ENCODE assay signal across 24 mouse cellular contexts in genomic region chr10:59410264-59410663, GRCm38 (mm10). TPM values are rescaled to one million over a fixed set of nuclear protein-coding genes. Genes with fewer than 3 reads are reported as not detected.
"Had no signal": no experiment of that assay in that cellular context is flagged by ENCODE, and none has a peak within 500 bp of the region (broad histone marks: within the 10 kb centered on the region; RNA-seq: fewer than 3 reads in every experiment).

No protein-coding gene starts in this region.

- H3K27me3 ChIP-seq: liver, embryonic 13.5 days; liver, embryonic 15.5 days; lung, embryonic 15.5 days; midbrain, embryonic 12.5 days; neural tube, embryonic 12.5 days had no signal

- DNase-seq: liver, embryonic 13.5 days; liver, postnatal 0 days; lung, adult 2 months; lung, postnatal 14 days; lung, postnatal 36 days; midbrain, embryonic 14.5 days; right cerebral cortex, postnatal 14 days; right cerebral cortex, postnatal 4 days; spleen, adult 18-20 months; thymus, adult 18-20 months; thymus, postnatal 14 days; thymus, postnatal 36 days had no signal

- H3K4me1 ChIP-seq: liver, embryonic 13.5 days; liver, embryonic 15.5 days; lung, embryonic 15.5 days; midbrain, embryonic 10.5 days; midbrain, embryonic 12.5 days; neural tube, embryonic 12.5 days had no signal

- ATAC-seq: liver, postnatal 0 days; lung, postnatal 0 days; midbrain, embryonic 16.5 days had no signal

- H3K4me3 ChIP-seq: liver, embryonic 13.5 days; liver, embryonic 15.5 days; lung, embryonic 15.5 days; midbrain, embryonic 10.5 days; midbrain, embryonic 12.5 days; myocyte; neural tube, embryonic 12.5 days had no signal

- H3K9me3 ChIP-seq: liver, embryonic 13.5 days; liver, embryonic 15.5 days; lung, embryonic 15.5 days; midbrain, embryonic 10.5 days; midbrain, embryonic 12.5 days; neural tube, embryonic 12.5 days had no signal

- H3K36me3 ChIP-seq: liver, embryonic 13.5 days; liver, embryonic 15.5 days; lung, embryonic 15.5 days; midbrain, embryonic 10.5 days; midbrain, embryonic 12.5 days; neural tube, embryonic 12.5 days had no signal

RNA-seq across cellular contexts. Expression of gene Pla2g12b, which starts 6.8 kb away (rescaled TPM):
- total RNA-seq: megakaryocyte-erythroid progenitor cell, adult 5-6 weeks; neutrophil, adult 5-6 weeks had no signal
- polyA plus RNA-seq: midbrain, embryonic 10.5 days; midbrain, embryonic 12.5 days; midbrain, embryonic 14.5 days; midbrain, embryonic 16.5 days; myocyte; neural tube, embryonic 12.5 days; neural tube, embryonic 14.5 days; thymus, postnatal 0 days had no signal

RNA-seq across cellular contexts. Expression of gene Oit3, which starts 31.3 kb away (rescaled TPM):
- total RNA-seq: megakaryocyte-erythroid progenitor cell, adult 5-6 weeks had no signal
- polyA plus RNA-seq: midbrain, embryonic 16.5 days; neural tube, embryonic 14.5 days had no signal
